Mouse (Mus musculus): ENCODE results near the gene Gas7. TPM values are rescaled to one million over a fixed set of nuclear protein-coding genes. Genes with fewer than 3 reads are reported as not detected.

The Gas7 gene
- polyA plus RNA-seq, 1 experiment from 2014 or later: 57.8 TPM

GRCm38 (mm10) chr11:67456029-67456428, 792 bp downstream of the Gas7 start:
- WGBS: 9% methylated on average over 7 of the region's 7 CpGs
- no peaks in the 10 kb centered on the region for H3K36me3 ChIP-seq
- peaks cover 15% of the 10 kb centered on the region; the same call in 1 of the 2 replicates for H3K27me3 ChIP-seq
- ATAC-seq (replicated peaks): peak; percentile 29; the same call in 1 of the 2 replicates
- H3K27ac ChIP-seq (replicated peaks): no peak overlapping the region
- no peaks in the 10 kb centered on the region for H3K9me3 ChIP-seq
- peak overlapping the region; percentile 57 for H3K4me3 ChIP-seq
- H3K9ac ChIP-seq (replicated peaks): peak overlapping the region; percentile 69
- peaks cover 8% of the 10 kb centered on the region for H3K4me1 ChIP-seq
- peak overlapping the region; percentile 99 for H3K4me2 ChIP-seq (replicated peaks)

- Histone ChIP-seq H3K4me3 (no peak overlapping the region), H3K4me1 (peaks cover 8% of the 10 kb centered on the region), H3K4me2 (replicated peaks) (no peak overlapping the region), H3K9ac (replicated peaks) (no peak overlapping the region), H3K9me3 (no peaks in the 10 kb centered on the region), H3K27me3 (peaks cover 15% of the 10 kb centered on the region; the same call in 1 of the 2 replicates), H3K36me3 (no peaks in the 10 kb centered on the region), H3K27ac (replicated peaks) (no peak overlapping the region)
- ATAC-seq (replicated peaks): no peak
- WGBS: 36% methylated on average over 2 of the region's 2 CpGs
Observed at GRCm38 (mm10) chr11:67458171-67458570, 2.9 kb downstream of the Gas7 start.

- no peaks in the 10 kb centered on the region for H3K4me1 ChIP-seq
- no peak overlapping the region for H3K9ac ChIP-seq (replicated peaks)
- no peak overlapping the region for H3K27ac ChIP-seq (replicated peaks)
- ATAC-seq (replicated peaks): no peak
- 74% methylated on average over 4 of the region's 4 CpGs for WGBS
- H3K4me3 ChIP-seq: no peak overlapping the region
- no peaks in the 10 kb centered on the region for H3K9me3 ChIP-seq
- H3K36me3 ChIP-seq: no peaks in the 10 kb centered on the region
- no peaks in the 10 kb centered on the region for H3K27me3 ChIP-seq
- no peak overlapping the region for H3K4me2 ChIP-seq (replicated peaks)
Observed at GRCm38 (mm10) chr11:67467132-67467531, 11.9 kb downstream of the Gas7 start.

GRCm38 (mm10) chr11:67468846-67469245, 13.6 kb downstream of the Gas7 start:
- no peaks in the 10 kb centered on the region for H3K4me1 ChIP-seq
- H3K9me3 ChIP-seq: no peaks in the 10 kb centered on the region
- H3K27ac ChIP-seq (replicated peaks): no peak overlapping the region
- H3K9ac ChIP-seq (replicated peaks): no peak overlapping the region
- WGBS: 70% methylated on average over 7 of the region's 7 CpGs
- no peak overlapping the region for H3K4me3 ChIP-seq
- no peaks in the 10 kb centered on the region for H3K36me3 ChIP-seq
- H3K4me2 ChIP-seq (replicated peaks): no peak overlapping the region
- no peak for ATAC-seq (replicated peaks)
- H3K27me3 ChIP-seq: no peaks in the 10 kb centered on the region

GRCm38 (mm10) chr11:67474590-67474989, 19.4 kb downstream of the Gas7 start:
- H3K4me2 ChIP-seq (replicated peaks): no peak overlapping the region
- no peaks in the 10 kb centered on the region for H3K9me3 ChIP-seq
- no peaks in the 10 kb centered on the region for H3K36me3 ChIP-seq
- WGBS: 55% methylated on average over 5 of the region's 5 CpGs
- no peak overlapping the region for H3K27ac ChIP-seq (replicated peaks)
- no peaks in the 10 kb centered on the region for H3K4me1 ChIP-seq
- H3K9ac ChIP-seq (replicated peaks): no peak overlapping the region
- H3K4me3 ChIP-seq: no peak overlapping the region
- H3K27me3 ChIP-seq: no peaks in the 10 kb centered on the region
- ATAC-seq (replicated peaks): no peak

GRCm38 (mm10) chr11:67479534-67479933, 24.3 kb downstream of the Gas7 start:
- 50% methylated on average over 4 of the region's 4 CpGs for WGBS
- H3K9me3 ChIP-seq: no peaks in the 10 kb centered on the region
- H3K27me3 ChIP-seq: no peaks in the 10 kb centered on the region
- no peak overlapping the region for H3K27ac ChIP-seq (replicated peaks)
- H3K4me2 ChIP-seq (replicated peaks): no peak overlapping the region
- H3K4me3 ChIP-seq: no peak overlapping the region
- no peak for ATAC-seq (replicated peaks)
- H3K9ac ChIP-seq (replicated peaks): no peak overlapping the region
- H3K36me3 ChIP-seq: no peaks in the 10 kb centered on the region
- H3K4me1 ChIP-seq: peaks cover 6% of the 10 kb centered on the region

GRCm38 (mm10) chr11:67480204-67480956, 25.1 kb downstream of the Gas7 start:
- Histone ChIP-seq H3K4me3 (no peak overlapping the region), H3K36me3 (no peaks in the 10 kb centered on the region), H3K9ac (replicated peaks) (no peak overlapping the region), H3K27me3 (no peaks in the 10 kb centered on the region), H3K4me2 (replicated peaks) (no peak overlapping the region), H3K9me3 (no peaks in the 10 kb centered on the region), H3K4me1 (peaks cover 6% of the 10 kb centered on the region), H3K27ac (replicated peaks) (no peak overlapping the region)
- no peak for ATAC-seq (replicated peaks)
- 91% methylated on average over 5 of the region's 5 CpGs for WGBS

- no peaks in the 10 kb centered on the region for H3K36me3 ChIP-seq
- 85% methylated on average over 5 of the region's 5 CpGs for WGBS
Observed at GRCm38 (mm10) chr11:67481691-67482090, 26.5 kb downstream of the Gas7 start.

GRCm38 (mm10) chr11:67482217-67482760, 27.1 kb downstream of the Gas7 start:
- no peak for ATAC-seq (replicated peaks)

More at GRCm38 (mm10) chr11:67481691-67482090, 26.5 kb downstream of the Gas7 start:
- Histone ChIP-seq H3K9ac (replicated peaks) (no peak overlapping the region), H3K4me3 (no peak overlapping the region), H3K4me1 (peaks cover 6% of the 10 kb centered on the region), H3K4me2 (replicated peaks) (no peak overlapping the region), H3K27ac (replicated peaks) (no peak overlapping the region), H3K9me3 (no peaks in the 10 kb centered on the region), H3K27me3 (no peaks in the 10 kb centered on the region)
- ATAC-seq (replicated peaks): no peak

GRCm38 (mm10) chr11:67488156-67488555, 32.9 kb downstream of the Gas7 start:
- Histone ChIP-seq H3K4me3 (no peak overlapping the region), H3K27me3 (no peaks in the 10 kb centered on the region), H3K9ac (replicated peaks) (no peak overlapping the region), H3K4me2 (replicated peaks) (no peak overlapping the region), H3K36me3 (no peaks in the 10 kb centered on the region), H3K27ac (replicated peaks) (no peak overlapping the region), H3K4me1 (no peaks in the 10 kb centered on the region), H3K9me3 (no peaks in the 10 kb centered on the region)
- ATAC-seq (replicated peaks): no peak
- WGBS: 91% methylated on average over 12 of the region's 12 CpGs

More at GRCm38 (mm10) chr11:67482217-67482760, 27.1 kb downstream of the Gas7 start:
- 68% methylated on average over 9 of the region's 9 CpGs for WGBS
- no peak overlapping the region for H3K4me2 ChIP-seq (replicated peaks)
- peaks cover 6% of the 10 kb centered on the region for H3K4me1 ChIP-seq
- H3K4me3 ChIP-seq: no peak overlapping the region
- no peaks in the 10 kb centered on the region for H3K27me3 ChIP-seq
- H3K27ac ChIP-seq (replicated peaks): no peak overlapping the region; the same call in 1 of the 2 replicates
- H3K9ac ChIP-seq (replicated peaks): no peak overlapping the region
- no peaks in the 10 kb centered on the region for H3K36me3 ChIP-seq
- H3K9me3 ChIP-seq: no peaks in the 10 kb centered on the region

- WGBS: 74% methylated on average over 10 of the region's 10 CpGs
- Histone ChIP-seq H3K4me1 (no peaks in the 10 kb centered on the region), H3K4me2 (replicated peaks) (no peak overlapping the region), H3K9me3 (no peaks in the 10 kb centered on the region), H3K9ac (replicated peaks) (no peak overlapping the region), H3K27me3 (no peaks in the 10 kb centered on the region), H3K36me3 (no peaks in the 10 kb centered on the region), H3K4me3 (no peak overlapping the region), H3K27ac (replicated peaks) (no peak overlapping the region; the same call in 1 of the 2 replicates)
- no peak for ATAC-seq (replicated peaks)
Observed at GRCm38 (mm10) chr11:67489647-67490175, 34.5 kb downstream of the Gas7 start.

- no peaks in the 10 kb centered on the region for H3K4me1 ChIP-seq
- H3K4me3 ChIP-seq: no peak overlapping the region
- H3K27ac ChIP-seq (replicated peaks): no peak overlapping the region
- no peak for ATAC-seq (replicated peaks)
- no peak overlapping the region for H3K4me2 ChIP-seq (replicated peaks)
- H3K27me3 ChIP-seq: no peaks in the 10 kb centered on the region
- no peaks in the 10 kb centered on the region for H3K9me3 ChIP-seq
- WGBS: 66% methylated on average over 1 of the region's 1 CpGs
- H3K9ac ChIP-seq (replicated peaks): no peak overlapping the region
- no peaks in the 10 kb centered on the region for H3K36me3 ChIP-seq
Observed at GRCm38 (mm10) chr11:67496796-67497195, 41.6 kb downstream of the Gas7 start.
